Mouse (Mus musculus) thymus, adult 2 months (tissue): ENCODE measurements at regions not wholly inside any gene's neighbourhood (a gene's known extent, or its start where the extent isn't known, plus 50 kb on each side); places are given as distances from the start of the nearest gene placed in this dataset.

Experiments used
- CTCF ChIP-seq: fragments of 200-500 bp; IDR thresholded peaks from 2 replicates; pipeline ENCODE4 v1.5.1; 2012; ENCODE audit warnings: mild to moderate bottlenecking, control low read depth, low read length, moderate library complexity, borderline replicate concordance; ENCODE audit not compliant: control insufficient read depth, poor library complexity, insufficient read depth; ENCODE audit errors: extremely low read depth
- POLR2A ChIP-seq: fragments of 200-500 bp; IDR thresholded peaks from 2 replicates; pipeline ENCODE4 v1.6.1; 2012; ENCODE audit warnings: mild to moderate bottlenecking, low read length, control low read depth, moderate library complexity; ENCODE audit not compliant: control insufficient read depth, poor library complexity, insufficient read depth; ENCODE audit errors: extremely low read depth

- TF ChIP-seq CTCF (no peak), POLR2A (no peak)
Measured at GRCm38 (mm10) chr17:64505956-64506355, 94.6 kb upstream of the Man2a1 start.
